Comparison of ENCODE assay signal across 26 mouse cellular contexts in the genomic region with DNA sequence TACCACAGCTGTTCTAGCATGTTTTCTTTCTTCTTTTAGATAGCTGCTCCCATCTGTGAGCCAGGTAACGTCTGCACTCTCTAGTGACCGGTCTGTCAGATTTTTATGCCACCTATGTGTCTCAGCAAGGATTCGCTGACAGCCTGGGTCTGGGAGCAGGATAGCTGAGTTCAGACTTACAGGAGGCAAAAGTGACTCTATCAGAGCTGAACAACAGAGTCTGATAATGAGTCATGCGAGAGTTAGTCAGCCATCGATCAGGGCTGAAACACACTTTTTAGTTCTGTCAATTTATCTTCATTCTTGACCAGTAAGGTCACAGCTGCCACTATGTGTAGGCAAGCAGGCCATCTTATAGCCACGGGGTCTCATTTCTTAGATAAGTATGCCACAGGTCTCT. TPM values are rescaled to one million over a fixed set of nuclear protein-coding genes. Genes with fewer than 3 reads are reported as not detected.
A peak's percentile ranks its signal among the peaks of the same experiment; 100 is the strongest.
DNase-seq lines count a peak whose midpoint lies in the region; ATAC-seq and TF ChIP-seq lines count a peak whose summit lies in the region.
"Had no signal": no experiment of that assay in that cellular context is flagged by ENCODE, and none has a peak within 500 bp of the region (broad histone marks: within the 10 kb centered on the region; RNA-seq: fewer than 3 reads in every experiment).

No protein-coding gene starts in this region.

- peaks cover 1% of the 10 kb centered on the region for H3K4me1 ChIP-seq in liver, adult 2 months (ENCODE audit: control insufficient read depth, insufficient read depth, low read length)
- H3K4me1 ChIP-seq in liver, embryonic 12.5 days, result peaks cover 8% of the 10 kb centered on the region; the same call in 1 of the 2 replicates
- H3K4me1 ChIP-seq: embryonic facial prominence, embryonic 13.5 days; embryonic facial prominence, embryonic 15.5 days; forebrain, embryonic 13.5 days; forebrain, embryonic 15.5 days had no signal

- H3K27me3 ChIP-seq in liver, adult 2 months (ENCODE audit: control insufficient read depth, insufficient read depth, low read length), result no peaks in the 10 kb centered on the region
- H3K27me3 ChIP-seq in liver, embryonic 12.5 days (replicated peaks), result no peaks in the 10 kb centered on the region; the same call in 1 of the 2 replicates
- H3K27me3 ChIP-seq: CH12.LX; embryonic facial prominence, embryonic 13.5 days; embryonic facial prominence, embryonic 15.5 days; forebrain, embryonic 13.5 days; forebrain, embryonic 15.5 days had no signal

- no peaks in the 10 kb centered on the region for H3K9me3 ChIP-seq in liver, embryonic 12.5 days (replicated peaks)
- H3K9me3 ChIP-seq: embryonic facial prominence, embryonic 13.5 days; embryonic facial prominence, embryonic 15.5 days; forebrain, embryonic 13.5 days; forebrain, embryonic 15.5 days; G1E had no signal

- 0 out of 2 replicates have a peak overlapping the region, but pooled peaks have one; percentile 15 for H3K9ac ChIP-seq in liver, adult 2 months (ENCODE audit: low read depth, low read length)
- no peak overlapping the region for H3K9ac ChIP-seq in liver, embryonic 12.5 days
- H3K9ac ChIP-seq: embryonic facial prominence, embryonic 13.5 days; embryonic facial prominence, embryonic 15.5 days; forebrain, embryonic 13.5 days; forebrain, embryonic 15.5 days; forebrain, postnatal 0 days had no signal

- H3K36me3 ChIP-seq in liver, adult 2 months (ENCODE audit: control insufficient read depth, insufficient read depth, low read length), result no peaks in the 10 kb centered on the region
- no peaks in the 10 kb centered on the region for H3K36me3 ChIP-seq in liver, embryonic 12.5 days
- H3K36me3 ChIP-seq: embryonic facial prominence, embryonic 13.5 days; embryonic facial prominence, embryonic 15.5 days; forebrain, embryonic 15.5 days; G1E had no signal

- DNase-seq in adrenal gland, adult 2 months, result peak; percentile 68
- no peak for DNase-seq in adrenal gland, postnatal 10 days
- no peak for DNase-seq in liver, adult 2 months (ENCODE audit: extremely low read depth, low read depth, low spot score)
- DNase-seq in 3T3-L1 (ENCODE audit: low read depth, low spot score), result peak; percentile 40
- DNase-seq in NIH3T3 (ENCODE audit: low read depth), result peak; percentile 48
- no peak for DNase-seq in gastrocnemius, adult 2 months
- DNase-seq in heart, adult 8-10 months (ENCODE audit: low spot score), result no peak
- DNase-seq: adrenal gland, postnatal 25 days; B cell, adult 2 months; cerebellum, adult 11 months; cerebellum, adult 18-20 months; cerebellum, adult 8-10 months; cerebellum, adult 9-11 months; cerebellum, postnatal 14 days; cerebellum, postnatal 36 days; embryo, embryonic 11 days; forebrain, postnatal 0 days had no signal

- peak overlapping the region; percentile 51 for H3K27ac ChIP-seq in liver, adult 2 months (replicated peaks; ENCODE audit: insufficient read depth, low read depth, low read length)
- no peak overlapping the region for H3K27ac ChIP-seq in liver, embryonic 12.5 days
- H3K27ac ChIP-seq in gastrocnemius, adult 2 months, result no peak overlapping the region
- H3K27ac ChIP-seq: embryonic facial prominence, embryonic 13.5 days; embryonic facial prominence, embryonic 15.5 days; forebrain, embryonic 13.5 days; forebrain, embryonic 15.5 days had no signal

- intact Hi-C loops in gastrocnemius, adult 2 months (cut with DNase I), result no loop called here

- no peak for TF ChIP-seq POLR2A in liver, adult 2 months (IDR thresholded peaks at IDR 0.05; ENCODE audit: extremely low read depth, insufficient read depth, low read length)

- no peak for TF ChIP-seq CTCF in liver, adult 2 months (IDR thresholded peaks at IDR 0.05; ENCODE audit: low read depth, low read length)
- no peak for TF ChIP-seq CTCF in gastrocnemius, adult 2 months (IDR thresholded peaks at IDR 0.05)

- H3K4me2 ChIP-seq in liver, embryonic 12.5 days, result no peak overlapping the region
- H3K4me2 ChIP-seq: embryonic facial prominence, embryonic 13.5 days; embryonic facial prominence, embryonic 15.5 days; forebrain, embryonic 13.5 days; forebrain, embryonic 15.5 days had no signal

- H3K79me2 ChIP-seq in liver, adult 2 months (ENCODE audit: control insufficient read depth, insufficient read depth, low read length), result no peaks in the 10 kb centered on the region

- H3K4me3 ChIP-seq in liver, adult 2 months (ENCODE audit: insufficient read depth, low read depth, low read length), result no peak overlapping the region
- H3K4me3 ChIP-seq in liver, embryonic 12.5 days, result no peak overlapping the region
- H3K4me3 ChIP-seq in gastrocnemius, adult 2 months, result no peak overlapping the region
- H3K4me3 ChIP-seq: embryonic facial prominence, embryonic 13.5 days; embryonic facial prominence, embryonic 15.5 days; erythroblast, embryonic 14.5 days; forebrain, embryonic 13.5 days; forebrain, embryonic 15.5 days had no signal

- no peak for ATAC-seq in liver, embryonic 12.5 days
- ATAC-seq: CD4-positive, CD25-positive, alpha-beta regulatory T cell, adult 4 months; forebrain, embryonic 13.5 days; forebrain, embryonic 15.5 days; forebrain, postnatal 0 days had no signal

- 60% methylated on average over 6 of the region's 6 CpGs for WGBS in liver, adult 2 months
- WGBS in liver, embryonic 12.5 days (ENCODE audit: insufficient replicate concordance), result 53% methylated on average over 6 of the region's 6 CpGs

RNA-seq across cellular contexts. Expression of a gene that starts 33.7 kb away (rescaled TPM):
- 100 to 1,000 TPM; 137 to 188 TPM for total RNA-seq in adrenal gland, adult 2 months (2021)
- 149 and 235 TPM in 2 replicates for polyA plus RNA-seq in adrenal gland, adult 2 months (2012; rRNA removed)
- total RNA-seq in adrenal gland, postnatal 10 days (2021), result 100 to 1,000 TPM in 1 of 2 experiments, 10 to 100 TPM in 1; 98.6 to 160 TPM
- 115 and 162 TPM in 2 replicates for total RNA-seq in liver, adult 2 months (2014; rRNA removed)
- 61.4 and 133 TPM in 2 replicates for polyA plus RNA-seq in liver, adult 2 months (2012; rRNA removed)
- polyA plus RNA-seq in liver, embryonic 12.5 days (2016; fragmentation: Nextera tagmentation; extraction: Ambion mirVana), result 166 and 181 TPM in 2 replicates
- total RNA-seq in gastrocnemius, adult 2 months (2021), result 100 to 1,000 TPM in 1 of 2 experiments, 10 to 100 TPM in 1; 98.0 to 105 TPM
- 10 to 100 TPM; 60.4 to 74.1 (median 71.4) TPM for total RNA-seq in heart, adult 8-10 months (2022)

Comparison
In these comparisons a context has a peak if more than half of its experiments do, and no peak if none do; other contexts are left out.
1. DNase-seq: peak in adrenal gland, adult 2 months (single experiment), 3T3-L1 (single experiment) and NIH3T3 (single experiment); none in adrenal gland, postnatal 10 days (single experiment), liver, adult 2 months (single experiment), gastrocnemius, adult 2 months (single experiment) and heart, adult 8-10 months (single experiment).